Mouse (Mus musculus): ENCODE measurements around the gene Olfr142.
"Not testable (repeated sequence)": the region's sequence is repeated elsewhere in the genome, so short reads cannot be mapped to it uniquely, and the experiment has no call there.

Gene Olfr142

GRCm38 (mm10) chr2:90257492-90257891, at the start of gene Olfr142:
TSS of gene Olfr142 (minus strand) at chr2:90257592.
- DNase-seq (ENCODE audit: low spot score in 2 of 2) = no peak

GRCm38 (mm10) chr2:90292741-90293140, 35.3 kb upstream of the Olfr142 start, which contains the start of gene Olfr1272:
TSS of gene Olfr1272 (minus strand) at chr2:90292841.
- DNase-seq (ENCODE audit: low spot score in 2 of 2) = no peak

GRCm38 (mm10) chr2:90270932-90271331, 13.5 kb upstream of the Olfr142 start, which contains the start of gene Olfr1271:
TSS of gene Olfr1271 (minus strand) at chr2:90271032.
- DNase-seq (ENCODE audit: low spot score in 2 of 2) = no peak

GRCm38 (mm10) chr2:90224393-90224792, 33.0 kb downstream of the Olfr142 start, which contains the start of gene Olfr1506:
TSS of gene Olfr1506 (minus strand) at chr2:90224493.
- DNase-seq (ENCODE audit: low spot score in 2 of 2) = not testable (repeated sequence)
